Mouse (Mus musculus) limb, embryonic 12.5 days (tissue): ENCODE data around the gene B3gat3. TPM values are rescaled to one million over a fixed set of nuclear protein-coding genes. Genes with fewer than 3 reads are reported as not detected.

Source experiments
- ATAC-seq: fragments of 200-750 bp; cut with Nextera tagmentation; 2 replicates; pipeline ENCODE4 v1.8.0; 2017; ENCODE audit warnings: low read depth, moderate TSS enrichment; ENCODE audit not compliant: insufficient number of reproducible peaks, insufficient read depth, low FRiP score, low TSS enrichment
- H3K27ac ChIP-seq: fragments of 300-500 bp; sonication (generic); 2 replicates; pipeline ENCODE4 v1.5.1; 2016; ENCODE audit warnings: mild to moderate bottlenecking, moderate library complexity
- H3K27me3 ChIP-seq: fragments of 300-500 bp; sonication (generic); 2 replicates; pipeline ENCODE4 v1.6.1; 2016; ENCODE audit warnings: mild to moderate bottlenecking, moderate library complexity
- H3K36me3 ChIP-seq: fragments of 300-500 bp; sonication (generic); 2 replicates; pipeline ENCODE4 v1.6.1; 2016; ENCODE audit warnings: mild to moderate bottlenecking, moderate library complexity
- H3K4me1 ChIP-seq: fragments of 300-500 bp; sonication (generic); replicated peaks from 2 replicates; pipeline ENCODE4 v1.6.1; 2016
- H3K4me2 ChIP-seq: fragments of 300-500 bp; sonication (generic); 2 replicates; pipeline ENCODE4 v1.6.1; 2016; ENCODE audit warnings: mild to moderate bottlenecking, moderate library complexity
- H3K4me3 ChIP-seq: fragments of 300-500 bp; sonication (generic); replicated peaks from 2 replicates; pipeline ENCODE4 v1.5.1; 2016; ENCODE audit warnings: mild to moderate bottlenecking
- H3K9ac ChIP-seq: fragments of 300-500 bp; sonication (generic); replicated peaks from 2 replicates; pipeline ENCODE4 v1.6.1; 2016; ENCODE audit warnings: mild to moderate bottlenecking, moderate library complexity
- H3K9me3 ChIP-seq: fragments of 300-500 bp; sonication (generic); 2 replicates; pipeline ENCODE4 v1.6.1; 2016; ENCODE audit warnings: mild to moderate bottlenecking, moderate library complexity
- WGBS: fragments of 180-500 bp; shearing (Covaris S2); methylation state at CpG from one replicate; pipeline ENCODE4 v1.1.7; 2016; 5-methylcytosine and 5-hydroxymethylcytosine counted together
- polyA plus RNA-seq: library from polyadenylated mRNA; unstranded; fragments of >200 nt; fragmentation: Nextera tagmentation; extraction: Ambion mirVana; gene quantifications from 2 replicates; pipeline ENCODE4 v1.2.1, GENCODE M21; 2016

B3gat3 gene
- polyA plus RNA-seq, 1 experiment from 2014 or later, result 53.6 TPM

DNA sequence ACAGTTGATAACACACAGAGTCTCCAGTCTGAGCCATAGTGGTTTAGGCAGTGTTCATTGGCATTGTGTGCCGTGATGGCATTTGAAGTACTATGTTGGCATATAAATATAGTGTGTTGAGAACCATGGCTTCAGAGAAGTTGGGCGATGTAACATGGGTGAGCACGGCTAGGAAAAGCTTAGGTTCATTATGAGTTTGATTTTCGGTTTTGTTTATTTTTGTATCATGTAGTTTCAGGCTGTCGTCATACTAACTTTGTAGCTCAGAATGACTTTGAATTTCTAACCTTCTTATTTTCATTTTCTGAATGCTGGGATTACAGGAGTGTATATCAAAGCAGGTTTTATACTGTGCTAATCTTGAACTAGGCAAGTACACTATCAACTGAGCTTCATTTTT, 16.8 kb upstream of the B3gat3 start:
- 94% methylated on average over 5 of the region's 5 CpGs for WGBS
- H3K36me3 ChIP-seq, result peaks cover 71% of the 10 kb centered on the region

GRCm38 (mm10) chr19:8908531-8908930, 11.6 kb upstream of the B3gat3 start:
- Histone ChIP-seq H3K4me3 (no peak overlapping the region), H3K36me3 (peaks cover 97% of the 10 kb centered on the region), H3K27me3 (no peaks in the 10 kb centered on the region), H3K4me1 (no peaks in the 10 kb centered on the region), H3K9me3 (no peaks in the 10 kb centered on the region), H3K4me2 (no peak overlapping the region), H3K9ac (no peak overlapping the region), H3K27ac (no peak overlapping the region)
- ATAC-seq, result no peak
- 87% methylated on average over 6 of the region's 6 CpGs for WGBS

More for the DNA sequence above, 16.8 kb upstream of the B3gat3 start:
- Histone ChIP-seq H3K27me3 (no peaks in the 10 kb centered on the region), H3K4me3 (no peak overlapping the region), H3K9ac (no peak overlapping the region), H3K9me3 (no peaks in the 10 kb centered on the region), H3K4me1 (peaks cover 9% of the 10 kb centered on the region), H3K4me2 (no peak overlapping the region), H3K27ac (no peak overlapping the region)
- no peak for ATAC-seq

GRCm38 (mm10) chr19:8911810-8912209, 8.4 kb upstream of the B3gat3 start:
- H3K4me2 ChIP-seq, result no peak overlapping the region
- no peak for ATAC-seq
- peaks cover 100% of the 10 kb centered on the region for H3K36me3 ChIP-seq
- H3K9ac ChIP-seq, result no peak overlapping the region
- WGBS, result 91% methylated on average over 5 of the region's 5 CpGs
- H3K4me3 ChIP-seq, result no peak overlapping the region
- no peaks in the 10 kb centered on the region for H3K4me1 ChIP-seq
- no peaks in the 10 kb centered on the region for H3K27me3 ChIP-seq
- H3K9me3 ChIP-seq, result no peaks in the 10 kb centered on the region
- no peak overlapping the region for H3K27ac ChIP-seq

DNA sequence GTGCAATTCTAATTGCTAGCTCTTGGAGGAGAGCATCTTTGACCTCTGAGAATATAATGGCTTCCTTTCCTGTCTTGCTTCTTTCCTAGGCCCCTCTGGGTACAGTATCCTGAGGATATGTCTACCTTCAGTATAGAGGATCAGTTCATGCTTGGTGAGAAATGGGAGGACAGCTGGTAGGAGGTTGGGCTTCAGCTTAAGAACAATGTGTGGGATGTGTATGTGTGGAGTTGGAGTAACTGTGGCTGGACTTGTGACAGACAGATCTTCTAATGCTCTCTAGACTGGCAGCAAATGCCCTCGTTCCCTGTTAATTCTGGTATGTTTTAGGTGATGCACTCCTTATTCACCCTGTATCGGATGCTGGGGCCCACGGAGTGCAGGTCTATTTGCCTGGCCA, 6.0 kb upstream of the B3gat3 start:
- no peak for ATAC-seq
- Histone ChIP-seq H3K4me3 (no peak overlapping the region), H3K27ac (no peak overlapping the region), H3K4me2 (no peak overlapping the region), H3K36me3 (peaks cover 80% of the 10 kb centered on the region), H3K9me3 (no peaks in the 10 kb centered on the region), H3K9ac (no peak overlapping the region), H3K27me3 (no peaks in the 10 kb centered on the region), H3K4me1 (no peaks in the 10 kb centered on the region)
- 91% methylated on average over 3 of the region's 3 CpGs for WGBS

GRCm38 (mm10) chr19:8919000-8919399, 1.2 kb upstream of the B3gat3 start:
- H3K4me2 ChIP-seq, result no peak overlapping the region
- no peak overlapping the region for H3K9ac ChIP-seq
- 95% methylated on average over 3 of the region's 3 CpGs for WGBS
- peaks cover 50% of the 10 kb centered on the region for H3K36me3 ChIP-seq
- no peak overlapping the region for H3K4me3 ChIP-seq
- no peak overlapping the region for H3K27ac ChIP-seq
- ATAC-seq, result no peak
- H3K4me1 ChIP-seq, result peaks cover 15% of the 10 kb centered on the region
- H3K9me3 ChIP-seq, result no peaks in the 10 kb centered on the region
- no peaks in the 10 kb centered on the region for H3K27me3 ChIP-seq

DNA sequence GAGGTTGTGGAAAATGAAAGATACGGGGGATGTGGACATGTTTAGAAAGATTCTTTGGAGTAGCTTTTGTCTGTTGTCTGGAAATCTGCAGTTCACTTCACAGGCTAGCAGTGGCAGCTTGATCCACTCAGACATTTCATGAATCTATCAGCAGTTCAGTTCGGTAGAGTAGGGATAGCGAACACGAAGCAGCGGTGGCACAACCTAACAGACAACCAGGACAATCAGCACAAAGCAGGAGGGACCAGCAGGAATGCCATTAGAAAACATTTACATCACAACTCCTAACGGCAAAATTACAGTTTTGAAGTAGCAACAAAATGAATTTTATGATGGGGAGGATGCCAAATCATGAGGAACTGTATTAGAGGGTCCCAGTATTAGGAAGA, 496 bp upstream of the B3gat3 start:
- WGBS, result 72% methylated on average over 6 of the region's 6 CpGs
- peak overlapping the region; percentile 82 for H3K4me2 ChIP-seq
- H3K9ac ChIP-seq, result 0 out of 2 replicates have a peak overlapping the region, but pooled peaks have one; percentile 75
- no peaks in the 10 kb centered on the region for H3K9me3 ChIP-seq
- no peaks in the 10 kb centered on the region for H3K27me3 ChIP-seq
- peaks cover 15% of the 10 kb centered on the region for H3K4me1 ChIP-seq
- ATAC-seq, result no peak
- peak overlapping the region; percentile 84 for H3K4me3 ChIP-seq
- peak overlapping the region; percentile 90 for H3K27ac ChIP-seq
- H3K36me3 ChIP-seq, result peaks cover 43% of the 10 kb centered on the region

DNA sequence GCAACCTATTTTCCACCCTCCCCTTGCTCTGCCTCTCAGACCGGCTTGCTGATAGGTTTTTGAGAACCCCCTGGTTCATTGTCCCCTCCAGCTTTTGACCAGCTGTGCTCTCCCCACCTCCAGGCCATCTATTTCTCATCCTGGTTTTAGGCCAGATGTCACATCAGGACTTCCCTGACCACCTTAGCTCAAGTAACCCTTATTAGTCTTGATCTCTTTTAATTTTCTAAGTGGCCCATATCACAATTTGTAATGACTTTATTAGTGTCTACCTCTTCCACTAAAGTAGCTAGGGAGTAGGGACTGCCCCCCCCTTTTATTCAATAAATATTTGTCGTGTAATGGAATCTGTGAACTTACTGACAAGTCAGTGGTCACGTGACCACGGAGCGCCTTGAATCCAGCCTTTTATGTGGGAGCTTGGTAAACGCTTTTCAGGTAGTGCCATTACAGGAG, 690 bp downstream of the B3gat3 start:
- no peaks in the 10 kb centered on the region for H3K9me3 ChIP-seq
- peak overlapping the region; percentile 75 for H3K9ac ChIP-seq
- 1% methylated on average over 6 of the region's 6 CpGs for WGBS
- H3K4me1 ChIP-seq, result peaks cover 15% of the 10 kb centered on the region
- no peak for ATAC-seq
- peak overlapping the region; percentile 82 for H3K4me2 ChIP-seq
- peak overlapping the region; percentile 84 for H3K4me3 ChIP-seq
- peak overlapping the region; percentile 90 for H3K27ac ChIP-seq
- no peaks in the 10 kb centered on the region for H3K27me3 ChIP-seq
- H3K36me3 ChIP-seq, result peaks cover 39% of the 10 kb centered on the region

- 0 out of 2 replicates have a peak overlapping the region, but pooled peaks have one; percentile 7 for H3K4me3 ChIP-seq
- H3K27me3 ChIP-seq, result no peaks in the 10 kb centered on the region
- 77% methylated on average over 9 of the region's 9 CpGs for WGBS
- peaks cover 15% of the 10 kb centered on the region for H3K4me1 ChIP-seq
- H3K9me3 ChIP-seq, result no peaks in the 10 kb centered on the region
- no peak overlapping the region for H3K9ac ChIP-seq
- peaks cover 39% of the 10 kb centered on the region for H3K36me3 ChIP-seq
- peak overlapping the region; percentile 17; the same call in 1 of the 2 replicates for H3K27ac ChIP-seq
- H3K4me2 ChIP-seq, result peak overlapping the region; percentile 82
- no peak for ATAC-seq
Measured at GRCm38 (mm10) chr19:8921741-8922140, 1.6 kb downstream of the B3gat3 start.

DNA sequence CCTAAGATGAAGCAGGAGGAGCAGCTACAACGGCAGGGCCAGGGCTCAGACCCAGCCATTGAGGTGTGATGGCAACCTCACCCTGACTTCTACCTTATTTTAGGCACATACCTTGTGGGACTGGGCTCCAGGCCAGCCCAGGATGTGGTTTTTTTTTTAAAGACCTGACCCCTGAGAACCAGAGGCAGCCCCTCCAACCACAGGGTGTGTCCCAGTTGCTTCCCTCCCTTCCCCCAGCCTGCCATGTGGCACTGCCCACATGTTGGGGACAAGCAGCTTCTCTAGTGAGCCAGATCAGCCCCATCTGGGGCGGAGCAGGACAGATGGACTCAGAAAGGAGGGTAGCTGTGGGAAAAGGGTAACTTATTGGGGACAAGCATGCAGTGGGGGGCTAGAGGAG, 6.6 kb downstream of the B3gat3 start:
- Histone ChIP-seq H3K27me3 (no peaks in the 10 kb centered on the region), H3K27ac (no peak overlapping the region), H3K36me3 (peaks cover 51% of the 10 kb centered on the region), H3K4me1 (peaks cover 18% of the 10 kb centered on the region), H3K9me3 (no peaks in the 10 kb centered on the region), H3K4me3 (no peak overlapping the region), H3K4me2 (no peak overlapping the region), H3K9ac (no peak overlapping the region)
- 94% methylated on average over 2 of the region's 2 CpGs for WGBS
- no peak for ATAC-seq

DNA sequence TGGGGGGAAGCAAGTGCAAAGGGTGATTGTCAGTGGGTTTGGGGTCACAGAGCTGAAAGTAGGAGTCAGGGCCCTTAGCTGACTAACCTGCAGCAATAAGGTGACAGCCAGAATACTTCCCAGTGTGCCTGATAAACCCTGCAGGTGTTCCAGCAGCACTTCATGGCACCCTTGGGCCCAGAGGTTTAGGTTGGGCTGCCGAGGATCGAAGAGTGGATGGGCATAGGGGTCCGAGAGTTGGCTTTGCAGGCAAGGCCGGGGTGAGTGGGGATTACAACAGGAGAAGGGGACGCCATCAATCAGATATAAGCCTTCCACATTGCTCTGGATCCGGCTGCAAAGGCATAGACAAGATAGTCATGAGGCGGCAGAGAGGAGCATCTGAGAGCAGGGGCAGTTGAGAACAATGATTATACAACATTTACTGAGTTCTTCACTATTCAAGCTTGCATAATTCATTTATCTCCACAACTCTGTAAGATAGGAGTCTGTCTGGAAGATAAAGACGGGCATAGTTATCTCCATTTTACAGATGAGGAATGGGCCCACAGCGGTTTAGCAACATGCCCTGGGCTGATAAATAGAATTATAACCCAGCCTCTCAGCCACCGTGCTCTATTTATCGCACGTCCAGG, 7.8 kb downstream of the B3gat3 start:
- no peaks in the 10 kb centered on the region for H3K27me3 ChIP-seq
- H3K4me2 ChIP-seq, result no peak overlapping the region
- peaks cover 47% of the 10 kb centered on the region for H3K36me3 ChIP-seq
- WGBS, result 89% methylated on average over 12 of the region's 12 CpGs
- ATAC-seq, result no peak
- no peaks in the 10 kb centered on the region for H3K9me3 ChIP-seq
- no peak overlapping the region for H3K9ac ChIP-seq
- H3K27ac ChIP-seq, result no peak overlapping the region
- H3K4me3 ChIP-seq, result no peak overlapping the region
- H3K4me1 ChIP-seq, result peaks cover 17% of the 10 kb centered on the region

DNA sequence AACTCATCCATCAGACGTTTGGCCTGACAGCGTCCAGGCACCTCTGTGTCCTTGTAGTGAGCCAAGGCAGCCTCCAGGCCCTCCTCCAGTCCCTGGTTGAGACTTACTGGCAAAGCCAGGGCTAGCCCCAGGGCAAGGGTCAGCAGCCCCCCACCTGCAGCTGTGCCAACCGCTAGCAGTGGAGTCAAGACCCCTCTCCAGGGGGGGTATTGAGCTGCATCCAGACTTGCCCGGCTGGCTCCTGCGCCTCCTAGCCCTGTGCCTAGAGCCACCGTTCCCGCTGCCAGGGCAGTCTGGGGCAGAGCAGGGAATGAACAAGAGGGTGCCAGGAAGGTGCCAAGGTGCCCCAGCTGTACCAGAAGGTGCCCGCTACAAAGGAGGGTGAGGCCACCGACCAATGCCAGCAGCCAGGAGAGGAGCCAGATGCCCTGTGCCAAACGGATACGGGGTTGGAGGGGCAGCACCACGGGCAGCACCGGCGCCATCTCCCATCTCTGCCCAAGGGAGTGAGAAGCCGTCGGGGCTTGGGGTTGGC, 8.6 kb downstream of the B3gat3 start:
- H3K4me2 ChIP-seq, result peak overlapping the region; percentile 73
- H3K27ac ChIP-seq, result peak overlapping the region; percentile 83; the same call in 1 of the 2 replicates

More for the DNA sequence above, 8.6 kb downstream of the B3gat3 start:
- H3K36me3 ChIP-seq, result peaks cover 47% of the 10 kb centered on the region
- H3K9ac ChIP-seq, result peak overlapping the region; percentile 87; the same call in 1 of the 2 replicates
- no peaks in the 10 kb centered on the region for H3K9me3 ChIP-seq
- peak overlapping the region; percentile 80 for H3K4me3 ChIP-seq
- ATAC-seq, result peak; percentile 37
- no peaks in the 10 kb centered on the region for H3K27me3 ChIP-seq
- H3K4me1 ChIP-seq, result peaks cover 17% of the 10 kb centered on the region
- 16% methylated on average over 16 of the region's 16 CpGs for WGBS
